Mouse (Mus musculus) thymus, postnatal 25 days (tissue): Measurements from ENCODE around the gene Jade1.

ENCODE experiments used
- DNase-seq: peaks from one replicate; pipeline ENCODE4 v3.0.0; 2022

The Jade1 gene

GRCm38 (mm10) chr3:41601226-41602020 is 45.9 kb downstream of the Jade1 start:
- DNase-seq = no peak

- DNase-seq = no peak
Observed at GRCm38 (mm10) chr3:41602933-41603332, 47.4 kb downstream of the Jade1 start.

GRCm38 (mm10) chr3:41603470-41604019 is 48.0 kb downstream of the Jade1 start:
- DNase-seq = no peak

GRCm38 (mm10) chr3:41604629-41605321 is 49.2 kb downstream of the Jade1 start:
- DNase-seq = peak; percentile 71

GRCm38 (mm10) chr3:41605601-41606329 is 50.2 kb downstream of the Jade1 start:
- no peak for DNase-seq

- no peak for DNase-seq
Observed at GRCm38 (mm10) chr3:41606330-41606664, 50.8 kb downstream of the Jade1 start.

- DNase-seq = no peak
Observed at GRCm38 (mm10) chr3:41607050-41607449, 51.5 kb downstream of the Jade1 start.

- no peak for DNase-seq
Observed at GRCm38 (mm10) chr3:41607467-41607866, 51.9 kb downstream of the Jade1 start.

GRCm38 (mm10) chr3:41609071-41609470 is 53.5 kb downstream of the Jade1 start:
- no peak for DNase-seq

- DNase-seq = peak; percentile 33
Observed at GRCm38 (mm10) chr3:41612211-41612610, 56.7 kb downstream of the Jade1 start.

GRCm38 (mm10) chr3:41613706-41614105 is 58.2 kb downstream of the Jade1 start:
- no peak for DNase-seq

- DNase-seq = no peak
Observed at GRCm38 (mm10) chr3:41614230-41614985, 58.9 kb downstream of the Jade1 start.

- DNase-seq = no peak
Observed at GRCm38 (mm10) chr3:41618036-41618435, 62.5 kb downstream of the Jade1 start.

- DNase-seq = no peak
Observed at GRCm38 (mm10) chr3:41618488-41618887, 63.0 kb downstream of the Jade1 start.

GRCm38 (mm10) chr3:41620971-41621370 is 65.4 kb downstream of the Jade1 start:
- no peak for DNase-seq

- DNase-seq = no peak
Observed at GRCm38 (mm10) chr3:41655642-41656041, 100.1 kb downstream of the Jade1 start.
